Mouse (Mus musculus): Measurements from ENCODE around the gene Cd200r2. TPM values are rescaled to one million over a fixed set of nuclear protein-coding genes. Genes with fewer than 3 reads are reported as not detected.
"Not testable (repeated sequence)": the region's sequence is repeated elsewhere in the genome, so short reads cannot be mapped to it uniquely, and the experiment has no call there.

Gene Cd200r2
- polyA plus RNA-seq (2015; fragmentation: Nextera tagmentation; extraction: Ambion mirVana) = not detected in 2 replicates

DNA sequence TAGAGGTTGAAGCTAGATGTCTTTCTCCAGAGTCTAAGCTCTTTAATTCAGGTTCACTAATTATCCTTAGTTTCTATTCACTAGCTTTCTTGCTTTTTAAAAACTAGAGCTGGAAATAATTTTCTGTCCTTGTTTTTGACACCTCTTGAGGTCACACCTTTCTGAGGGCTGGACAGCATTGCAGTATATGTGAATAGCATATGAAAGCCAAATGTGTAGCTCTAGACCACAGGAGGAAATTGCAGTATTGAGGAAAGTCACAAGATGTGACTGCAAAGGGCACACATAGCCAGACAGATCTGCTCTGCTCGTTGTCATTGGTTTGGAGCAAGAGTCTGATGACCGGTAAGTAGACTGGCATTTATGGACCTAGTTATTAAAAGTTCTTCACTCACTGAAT, at the start of gene Cd200r2:
Cd200r2 (plus strand) TSS at position 301 of the 400 bp plus-strand sequence.
- H3K4me1 ChIP-seq (replicated peaks) = no peaks in the 10 kb centered on the region
- no peak within 1 kb of the TSS for H3K9ac ChIP-seq
- H3K9me3 ChIP-seq = no peaks in the 10 kb centered on the region
- H3K27me3 ChIP-seq = no peaks in the 10 kb centered on the region
- no peaks in the 10 kb centered on the region for H3K36me3 ChIP-seq
- no peak for ATAC-seq (ENCODE audit: low FRiP score)
- no peak within 1 kb of the TSS for H3K4me3 ChIP-seq
- no peak within 1 kb of the TSS for H3K27ac ChIP-seq
- no peak within 1 kb of the TSS for H3K4me2 ChIP-seq
- WGBS = 92% methylated on average over 2 of the region's 2 CpGs

DNA sequence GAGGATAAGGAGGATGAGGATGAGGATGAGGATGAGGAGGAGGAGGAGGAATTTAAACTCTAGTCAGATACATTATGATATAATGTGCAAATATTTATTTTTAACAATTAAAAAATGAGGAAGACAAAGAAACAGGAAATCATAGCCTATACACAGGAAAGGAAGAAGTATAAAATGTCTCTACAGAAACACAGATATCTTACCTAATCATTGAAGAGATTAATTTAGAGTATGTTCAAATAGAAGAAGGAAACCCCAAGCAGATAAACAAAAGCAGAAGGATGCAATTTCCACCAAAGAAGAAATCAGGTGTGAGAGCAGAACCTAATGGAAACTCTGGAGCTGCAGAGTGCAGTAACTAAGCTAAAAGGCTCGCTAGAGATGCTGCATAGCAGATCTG, 48.9 kb upstream of the Cd200r2 start:
- Histone ChIP-seq H3K9ac (no peak overlapping the region), H3K27me3 (no peaks in the 10 kb centered on the region), H3K4me2 (no peak overlapping the region), H3K4me1 (replicated peaks) (no peaks in the 10 kb centered on the region), H3K36me3 (no peaks in the 10 kb centered on the region), H3K4me3 (no peak overlapping the region), H3K9me3 (no peaks in the 10 kb centered on the region), H3K27ac (no peak overlapping the region)
- 61% methylated on average over 1 of the region's 1 CpGs for WGBS
- no peak for ATAC-seq (ENCODE audit: low FRiP score)

DNA sequence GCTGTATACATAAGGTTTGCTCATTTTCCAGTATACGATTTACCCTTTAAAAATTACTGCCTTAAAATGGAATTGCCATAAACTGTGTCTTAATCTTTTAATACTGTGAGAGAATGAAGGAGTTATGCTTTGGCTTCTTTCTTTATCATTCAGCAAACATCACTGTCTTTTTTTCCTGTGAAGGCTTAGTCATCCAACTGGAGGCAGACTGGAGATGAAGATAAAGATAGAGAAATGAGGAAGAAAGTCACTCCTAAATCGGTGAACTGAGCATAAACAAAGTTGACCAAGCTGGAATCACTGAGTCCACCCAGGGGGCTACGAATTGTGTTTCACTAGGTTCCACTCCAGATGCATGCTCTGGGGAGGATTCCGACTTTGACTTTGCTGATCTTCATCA, 46.4 kb upstream of the Cd200r2 start:
- no peak overlapping the region for H3K4me3 ChIP-seq

DNA sequence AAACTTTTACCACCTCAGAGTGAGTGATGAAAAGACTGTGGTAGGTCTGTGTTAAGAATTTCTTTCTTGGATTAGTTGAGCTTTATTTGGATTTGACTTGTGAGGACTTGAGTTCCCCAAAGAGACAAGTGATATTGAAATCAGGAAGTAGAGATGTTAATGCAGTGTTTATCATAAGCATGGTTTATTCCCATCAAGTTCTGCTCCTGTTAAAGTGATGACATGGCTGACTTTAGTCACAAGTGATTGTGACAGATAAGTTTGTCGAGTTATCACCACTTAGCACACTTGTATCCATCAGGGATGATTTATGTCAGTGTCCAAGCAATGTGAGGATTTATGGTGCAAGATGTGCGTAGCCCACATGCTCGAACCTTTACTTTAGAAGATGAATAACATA, 34.6 kb upstream of the Cd200r2 start:
- Histone ChIP-seq H3K4me1 (replicated peaks) (no peaks in the 10 kb centered on the region), H3K36me3 (no peaks in the 10 kb centered on the region), H3K9me3 (no peaks in the 10 kb centered on the region), H3K9ac (no peak overlapping the region), H3K4me2 (no peak overlapping the region), H3K27ac (no peak overlapping the region), H3K27me3 (no peaks in the 10 kb centered on the region), H3K4me3 (no peak overlapping the region)
- WGBS = 83% methylated on average over 3 of the region's 3 CpGs
- no peak for ATAC-seq (ENCODE audit: low FRiP score)

More for the DNA sequence above, 46.4 kb upstream of the Cd200r2 start:
- Histone ChIP-seq H3K9me3 (no peaks in the 10 kb centered on the region), H3K27me3 (no peaks in the 10 kb centered on the region), H3K9ac (no peak overlapping the region), H3K27ac (no peak overlapping the region), H3K4me2 (no peak overlapping the region), H3K36me3 (no peaks in the 10 kb centered on the region), H3K4me1 (replicated peaks) (no peaks in the 10 kb centered on the region)
- 92% methylated on average over 4 of the region's 4 CpGs for WGBS
- ATAC-seq (ENCODE audit: low FRiP score) = no peak

DNA sequence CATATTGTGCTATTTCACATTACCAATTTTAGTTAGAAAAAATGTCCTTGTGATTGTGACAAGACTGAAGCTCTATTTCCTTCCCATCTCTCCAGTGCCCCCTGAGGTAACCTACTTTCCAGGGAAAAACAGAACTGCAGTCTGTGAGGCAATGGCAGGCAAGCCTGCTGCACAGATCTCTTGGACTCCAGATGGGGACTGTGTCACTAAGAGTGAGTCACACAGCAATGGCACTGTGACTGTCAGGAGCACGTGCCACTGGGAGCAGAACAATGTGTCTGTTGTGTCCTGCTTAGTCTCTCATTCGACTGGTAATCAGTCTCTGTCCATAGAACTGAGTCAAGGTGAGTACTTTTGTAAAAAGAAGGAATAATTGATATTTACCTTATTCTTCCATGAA, 33.7 kb upstream of the Cd200r2 start:
- not testable (repeated sequence) for H3K4me1 ChIP-seq (replicated peaks)

DNA sequence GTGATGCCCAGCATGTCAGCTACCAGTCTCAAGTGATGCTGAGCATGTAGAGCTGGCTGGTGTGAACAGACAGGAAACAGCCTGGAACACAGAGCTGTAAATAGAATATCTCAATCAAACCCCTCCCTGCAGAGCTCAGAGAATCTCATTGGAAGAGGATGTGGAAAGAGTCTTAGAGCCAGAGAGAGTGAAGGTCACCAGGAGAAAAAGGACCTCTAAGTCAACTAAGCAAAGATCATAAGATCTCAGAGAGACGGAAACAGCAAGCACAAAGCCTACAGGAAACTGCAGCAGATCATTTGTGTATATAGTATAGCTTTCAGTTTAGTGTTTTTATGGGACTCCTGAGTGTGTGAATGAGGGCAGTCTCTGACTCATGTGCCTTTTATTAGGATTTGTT, 8.3 kb downstream of the Cd200r2 start:
- Histone ChIP-seq H3K4me2 (no peak overlapping the region), H3K27ac (no peak overlapping the region), H3K4me1 (replicated peaks) (no peaks in the 10 kb centered on the region), H3K27me3 (no peaks in the 10 kb centered on the region), H3K36me3 (no peaks in the 10 kb centered on the region), H3K4me3 (no peak overlapping the region), H3K9me3 (no peaks in the 10 kb centered on the region), H3K9ac (no peak overlapping the region)
- 69% methylated on average over 1 of the region's 1 CpGs for WGBS
- no peak for ATAC-seq (ENCODE audit: low FRiP score)

More for the DNA sequence above, 33.7 kb upstream of the Cd200r2 start:
- H3K36me3 ChIP-seq; H3K27ac ChIP-seq; H3K9me3 ChIP-seq; H3K9ac ChIP-seq; H3K27me3 ChIP-seq; H3K4me3 ChIP-seq; ATAC-seq (ENCODE audit: low FRiP score); H3K4me2 ChIP-seq: not testable (repeated sequence)
- WGBS = 38% methylated on average over 2 of the region's 2 CpGs

DNA sequence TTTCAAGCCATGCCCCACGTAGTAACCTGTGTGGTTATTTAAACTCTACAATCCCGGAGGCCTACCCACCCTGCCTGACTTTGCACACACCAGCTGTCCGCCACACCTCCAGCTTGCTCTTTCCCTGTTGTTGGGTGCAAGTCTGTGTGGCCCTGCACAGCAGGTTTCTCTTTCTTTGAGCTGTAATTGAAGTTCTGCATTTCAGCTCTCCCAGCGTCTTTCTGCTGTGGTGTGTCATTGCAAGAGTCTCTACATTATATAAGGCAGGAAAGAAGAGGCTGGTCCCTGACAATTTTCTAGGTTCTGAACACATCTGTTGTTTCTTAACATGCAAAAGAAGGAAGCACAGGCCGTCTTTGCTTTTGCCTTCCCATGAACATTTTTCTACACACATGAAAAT, 9.7 kb downstream of the Cd200r2 start:
- no peaks in the 10 kb centered on the region for H3K27me3 ChIP-seq
- H3K4me2 ChIP-seq = no peak overlapping the region
- WGBS = 71% methylated on average over 5 of the region's 5 CpGs
- no peaks in the 10 kb centered on the region for H3K36me3 ChIP-seq
- H3K9me3 ChIP-seq = no peaks in the 10 kb centered on the region
- no peak overlapping the region for H3K4me3 ChIP-seq
- ATAC-seq (ENCODE audit: low FRiP score) = no peak
- no peaks in the 10 kb centered on the region for H3K4me1 ChIP-seq (replicated peaks)
- H3K27ac ChIP-seq = no peak overlapping the region
- H3K9ac ChIP-seq = no peak overlapping the region

DNA sequence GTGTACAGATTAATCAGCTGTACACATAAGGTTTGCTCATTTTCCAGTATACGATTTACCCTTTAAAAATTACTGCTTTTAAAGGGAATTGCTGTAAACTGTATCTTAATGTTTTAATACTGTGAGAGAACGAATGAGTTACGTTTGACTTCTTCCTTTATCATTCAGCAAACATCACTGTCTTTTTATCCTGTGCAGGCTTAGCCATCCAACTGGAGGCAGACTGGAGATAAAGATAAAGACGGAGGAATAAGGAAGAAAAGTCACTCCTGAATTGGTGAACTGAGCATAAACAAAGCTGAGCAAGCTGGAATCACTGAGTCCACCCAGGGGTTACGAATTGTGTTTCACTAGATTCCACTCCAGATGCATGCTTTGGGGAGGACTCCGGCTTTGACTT, 10.7 kb downstream of the Cd200r2 start:
- no peak for ATAC-seq (ENCODE audit: low FRiP score)
- Histone ChIP-seq H3K4me2 (no peak overlapping the region), H3K4me3 (no peak overlapping the region), H3K27me3 (no peaks in the 10 kb centered on the region), H3K4me1 (replicated peaks) (no peaks in the 10 kb centered on the region), H3K36me3 (no peaks in the 10 kb centered on the region), H3K9ac (no peak overlapping the region), H3K27ac (no peak overlapping the region), H3K9me3 (no peaks in the 10 kb centered on the region)
- 87% methylated on average over 6 of the region's 6 CpGs for WGBS

DNA sequence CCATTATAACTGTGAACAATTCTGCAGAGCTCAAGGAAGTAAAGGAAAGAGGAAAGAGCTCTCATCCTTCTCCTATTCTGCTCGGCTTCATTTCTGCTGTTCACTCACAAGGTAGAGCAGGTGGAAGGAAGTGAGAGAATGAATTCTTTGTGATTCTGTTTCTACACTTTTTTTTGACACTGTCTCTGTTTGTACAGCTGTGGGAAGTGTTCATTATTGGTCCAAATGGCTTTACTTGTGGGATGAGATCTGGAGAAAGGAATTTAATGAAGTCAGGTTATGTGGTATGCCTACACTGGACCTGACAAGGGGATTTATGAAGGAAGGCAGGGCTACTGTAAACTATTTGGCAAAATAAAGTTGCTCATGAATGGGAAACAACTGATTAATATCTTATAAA, 23.9 kb downstream of the Cd200r2 start:
- no peaks in the 10 kb centered on the region for H3K4me1 ChIP-seq (replicated peaks)
- no peaks in the 10 kb centered on the region for H3K36me3 ChIP-seq
- H3K27ac ChIP-seq = no peak overlapping the region
- H3K27me3 ChIP-seq = no peaks in the 10 kb centered on the region
- no peak overlapping the region for H3K4me2 ChIP-seq
- H3K4me3 ChIP-seq = no peak overlapping the region
- H3K9me3 ChIP-seq = no peaks in the 10 kb centered on the region
- no peak overlapping the region for H3K9ac ChIP-seq
- no peak for ATAC-seq (ENCODE audit: low FRiP score)
- 77% methylated on average over 1 of the region's 1 CpGs for WGBS

DNA sequence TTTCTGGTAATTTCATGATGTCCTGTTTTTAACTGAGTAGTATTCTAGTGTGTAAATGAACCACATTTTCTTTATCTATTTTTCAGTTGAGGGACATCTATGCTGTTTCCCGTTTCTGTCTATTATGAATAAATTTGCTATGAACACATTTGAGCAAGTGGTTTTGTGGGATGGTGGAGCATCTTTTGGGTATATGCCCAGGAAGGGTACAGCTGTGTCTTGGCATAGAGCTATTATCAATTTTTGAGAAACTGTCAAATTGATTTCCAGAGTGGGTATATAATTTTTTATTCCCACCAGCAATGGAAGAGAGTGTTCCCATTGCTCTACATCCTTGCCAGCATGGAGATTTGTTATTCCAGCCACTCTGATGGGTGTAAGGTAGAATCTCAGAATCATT, 65.1 kb downstream of the Cd200r2 start:
- WGBS = 94% methylated on average over 1 of the region's 1 CpGs
- Histone ChIP-seq H3K9ac (no peak overlapping the region), H3K36me3 (no peaks in the 10 kb centered on the region), H3K27ac (no peak overlapping the region), H3K4me1 (replicated peaks) (no peaks in the 10 kb centered on the region), H3K27me3 (no peaks in the 10 kb centered on the region), H3K4me2 (no peak overlapping the region), H3K4me3 (no peak overlapping the region), H3K9me3 (no peaks in the 10 kb centered on the region)
- no peak for ATAC-seq (ENCODE audit: low FRiP score)

DNA sequence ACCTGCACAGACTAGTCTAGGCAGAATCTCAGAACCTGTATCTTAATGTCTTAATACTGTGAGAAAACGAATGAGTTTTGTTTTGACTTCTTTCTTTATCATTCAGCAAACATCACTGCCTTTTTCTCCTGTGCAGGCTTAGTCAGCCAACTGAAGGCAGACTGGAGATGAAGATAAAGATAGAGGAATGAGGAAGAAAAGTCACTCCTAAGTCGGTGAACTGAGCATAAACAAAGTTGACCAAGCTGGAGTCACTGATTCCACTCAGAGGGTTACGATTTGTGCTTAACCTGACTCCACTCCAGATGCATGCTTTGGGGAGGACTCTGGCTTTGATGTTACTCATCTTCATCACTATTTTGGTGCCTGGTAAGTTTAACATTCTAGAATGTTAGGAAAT, 76.6 kb downstream of the Cd200r2 start, which contains the start of gene Cd200r3:
Cd200r3 (plus strand) TSS at position 211 of the 400 bp plus-strand sequence.
- no peaks in the 10 kb centered on the region for H3K36me3 ChIP-seq
- no peaks in the 10 kb centered on the region for H3K27me3 ChIP-seq
- no peak within 1 kb of the TSS for H3K4me2 ChIP-seq
- no peak within 1 kb of the TSS for H3K9ac ChIP-seq
- no peak for ATAC-seq (ENCODE audit: low FRiP score)
- H3K27ac ChIP-seq = no peak within 1 kb of the TSS
- H3K9me3 ChIP-seq = no peaks in the 10 kb centered on the region
- WGBS = 84% methylated on average over 3 of the region's 3 CpGs
- no peaks in the 10 kb centered on the region for H3K4me1 ChIP-seq (replicated peaks)
- H3K4me3 ChIP-seq = no peak within 1 kb of the TSS

DNA sequence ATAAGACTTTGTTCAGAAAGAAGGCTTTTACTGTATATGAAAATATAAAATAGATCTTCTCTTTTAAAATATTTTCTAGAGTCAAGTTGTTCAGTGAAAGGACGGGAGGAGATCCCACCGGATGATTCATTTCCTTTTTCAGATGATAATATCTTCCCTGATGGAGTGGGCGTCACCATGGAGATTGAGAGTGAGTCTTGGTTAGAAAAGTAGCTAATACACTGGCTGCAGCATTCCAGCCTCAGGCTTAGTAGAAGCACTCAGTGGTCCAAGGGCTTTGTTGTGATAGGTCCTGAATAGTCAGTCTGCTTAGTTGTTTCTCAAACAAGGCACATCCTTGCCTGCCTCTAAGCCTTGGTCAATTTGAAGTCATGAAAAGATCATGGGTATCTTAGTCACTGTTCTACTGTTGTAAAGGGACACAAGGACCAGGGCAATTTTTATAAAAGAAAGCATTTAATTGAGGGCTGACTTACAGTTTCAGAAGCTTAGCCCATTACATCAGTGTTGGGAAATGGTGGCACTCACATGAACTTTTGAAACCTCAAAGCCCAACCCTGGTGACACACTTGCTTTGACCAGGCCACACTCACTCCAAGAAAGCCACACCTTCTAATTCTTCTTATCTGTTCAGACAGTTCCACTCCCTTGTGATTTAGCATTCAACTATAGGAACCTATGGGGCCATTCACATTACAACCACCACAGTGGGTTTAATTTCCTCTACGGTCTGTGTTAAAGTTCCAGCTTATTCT, 84.6 kb downstream of the Cd200r2 start:
- 70% methylated on average over 4 of the region's 4 CpGs for WGBS
- Histone ChIP-seq H3K4me2 (no peak overlapping the region), H3K27ac (no peak overlapping the region), H3K9ac (no peak overlapping the region), H3K9me3 (no peaks in the 10 kb centered on the region), H3K36me3 (no peaks in the 10 kb centered on the region), H3K4me3 (no peak overlapping the region), H3K4me1 (replicated peaks) (no peaks in the 10 kb centered on the region), H3K27me3 (no peaks in the 10 kb centered on the region)
- ATAC-seq (ENCODE audit: low FRiP score) = no peak

DNA sequence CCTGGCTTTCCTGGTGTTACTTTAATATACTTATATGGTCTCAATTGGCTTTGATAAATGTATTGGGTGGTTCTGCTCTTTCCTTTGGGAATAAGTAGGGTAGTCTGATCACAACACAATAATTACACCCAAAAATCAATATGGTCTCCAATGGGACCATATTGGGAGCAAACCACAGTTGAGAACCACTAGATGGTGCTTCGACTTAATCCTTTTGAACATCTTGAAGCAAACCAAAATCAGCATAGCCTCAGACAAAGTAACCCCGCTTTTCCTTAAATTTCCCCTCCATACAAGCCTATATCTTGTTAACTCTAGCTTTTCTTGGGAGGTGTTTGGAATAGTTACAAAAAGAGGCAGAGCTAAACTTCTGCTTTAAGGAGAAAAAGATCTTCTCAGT, 95.4 kb downstream of the Cd200r2 start:
- H3K9ac ChIP-seq = no peak overlapping the region
- no peaks in the 10 kb centered on the region for H3K9me3 ChIP-seq
- no peak for ATAC-seq (ENCODE audit: low FRiP score)
- H3K4me2 ChIP-seq = no peak overlapping the region
- H3K36me3 ChIP-seq = no peaks in the 10 kb centered on the region
- no peak overlapping the region for H3K4me3 ChIP-seq
- no peaks in the 10 kb centered on the region for H3K4me1 ChIP-seq (replicated peaks)
- H3K27me3 ChIP-seq = no peaks in the 10 kb centered on the region
- H3K27ac ChIP-seq = no peak overlapping the region
- 90% methylated on average over 2 of the region's 2 CpGs for WGBS
